Mouse (Mus musculus): ENCODE measurements around the gene Acadm. TPM values are rescaled to one million over a fixed set of nuclear protein-coding genes. Genes with fewer than 3 reads are reported as not detected.

Acadm gene
- total RNA-seq, 2 experiments from 2014 or later, result 39.9 to 46.3 TPM

DNA sequence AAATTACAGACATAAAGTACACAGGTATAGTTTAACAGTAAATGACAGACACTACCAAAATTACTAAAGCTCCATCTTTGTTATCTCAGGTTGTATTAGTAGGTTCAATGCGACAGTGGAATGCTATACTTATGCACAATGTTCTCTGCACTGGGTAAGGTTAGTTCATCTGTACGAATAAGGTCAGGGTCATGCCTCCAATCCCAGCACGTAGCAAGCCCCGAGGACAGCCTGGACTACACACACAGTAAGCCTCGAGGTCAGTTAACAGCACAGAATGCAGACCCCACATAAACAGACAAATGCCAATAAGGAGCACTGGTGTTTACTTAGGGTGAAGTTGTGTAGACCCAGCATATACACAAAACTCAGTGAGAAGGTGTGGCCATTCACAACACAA, 35.5 kb downstream of the Acadm start:
- no peak for DNase-seq (ENCODE audit: low spot score in 2 of 2)
- intact Hi-C loops (cut with DNase I), result no loop called here

DNA sequence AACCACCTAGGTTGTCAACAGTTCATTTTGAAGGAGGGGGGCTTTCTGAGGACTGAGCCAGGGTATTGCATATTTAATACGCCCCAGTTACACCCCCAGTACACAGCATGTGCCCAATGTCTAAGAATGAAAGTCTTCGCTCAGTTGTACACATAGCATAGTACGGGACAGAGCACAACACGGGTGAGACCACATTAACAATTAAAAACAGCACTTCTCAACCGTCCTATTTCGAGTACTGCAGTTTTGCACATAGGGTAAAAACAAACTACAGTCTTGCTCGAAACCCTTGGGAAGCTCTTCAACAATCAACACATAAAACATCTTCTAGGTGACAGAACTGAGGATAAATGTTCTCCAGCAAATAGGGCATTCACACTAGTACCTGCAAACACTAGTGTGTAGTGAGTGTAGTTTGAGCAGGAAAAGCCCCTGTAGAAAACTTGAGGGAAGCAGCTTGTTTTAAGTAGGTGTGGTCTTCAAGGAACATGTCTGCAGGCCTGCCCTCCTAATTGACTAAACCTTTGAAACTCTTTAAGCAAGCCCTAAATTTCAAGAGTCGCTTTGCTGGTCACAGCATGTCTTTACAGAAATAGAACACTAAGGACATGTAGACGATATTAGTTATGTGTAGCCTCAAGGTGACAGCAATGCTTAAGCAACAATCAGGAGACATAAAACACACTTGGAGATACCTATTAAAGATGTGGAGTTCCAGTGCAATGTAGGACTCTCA, 38.1 kb downstream of the Acadm start, which contains the start of gene Msh4:
Gene Msh4 (minus strand): TSS at position 3 of the 736 bp plus-strand sequence.
- intact Hi-C loops (cut with DNase I), result no loop called here
- DNase-seq (ENCODE audit: low spot score in 2 of 2), result no peak

DNA sequence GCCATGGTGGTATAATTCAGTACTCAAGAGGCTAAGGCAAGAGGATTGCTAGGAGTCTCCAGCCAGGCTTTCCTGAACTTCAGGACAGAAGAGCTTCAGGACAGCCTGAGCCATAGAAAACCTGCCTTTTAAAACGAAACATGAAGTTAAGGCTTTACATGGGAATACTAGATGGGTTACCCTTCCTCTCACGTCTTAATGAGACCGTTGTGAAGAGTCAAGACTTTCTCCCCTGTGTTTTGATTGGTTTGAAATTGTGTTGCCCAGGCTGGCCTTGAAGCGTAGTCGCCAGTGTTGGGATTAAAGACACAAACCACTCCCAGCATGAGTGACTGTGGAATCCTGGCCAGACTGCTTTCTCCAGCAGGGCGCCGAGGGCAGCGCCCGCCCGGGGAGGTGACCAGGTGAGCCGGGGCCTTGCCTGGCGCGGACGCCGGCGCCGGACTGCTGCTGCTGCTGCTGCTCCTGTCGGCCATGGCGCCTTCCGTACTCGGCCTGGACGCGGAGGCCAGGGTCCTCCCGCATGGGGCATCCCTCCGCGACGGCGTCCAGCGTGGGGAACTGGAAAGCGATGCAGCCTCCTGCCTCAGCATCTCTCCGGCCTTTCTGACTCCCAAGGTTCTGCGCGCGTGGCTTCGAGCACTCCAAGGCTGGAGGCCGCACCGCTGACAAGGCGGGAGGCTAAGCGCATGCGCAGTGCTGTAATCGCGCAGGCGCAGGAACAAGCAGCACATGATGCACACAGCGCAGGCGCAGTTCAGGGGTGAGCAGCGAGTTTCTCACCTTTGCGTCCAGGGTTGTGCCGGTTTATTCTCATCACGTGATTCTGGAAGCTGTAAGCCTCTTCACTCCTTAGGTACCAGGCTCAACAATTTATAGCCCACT, 38.9 kb downstream of the Acadm start:
- no peak for DNase-seq (ENCODE audit: low spot score in 2 of 2)
- intact Hi-C loops (cut with DNase I), result no loop called here

GRCm38 (mm10) chr3:153904586-153904985, 39.8 kb downstream of the Acadm start:
- peak; percentile 40 to 47 for DNase-seq (ENCODE audit: low spot score in 2 of 2)
- intact Hi-C loops (cut with DNase I), result no loop called here

DNA sequence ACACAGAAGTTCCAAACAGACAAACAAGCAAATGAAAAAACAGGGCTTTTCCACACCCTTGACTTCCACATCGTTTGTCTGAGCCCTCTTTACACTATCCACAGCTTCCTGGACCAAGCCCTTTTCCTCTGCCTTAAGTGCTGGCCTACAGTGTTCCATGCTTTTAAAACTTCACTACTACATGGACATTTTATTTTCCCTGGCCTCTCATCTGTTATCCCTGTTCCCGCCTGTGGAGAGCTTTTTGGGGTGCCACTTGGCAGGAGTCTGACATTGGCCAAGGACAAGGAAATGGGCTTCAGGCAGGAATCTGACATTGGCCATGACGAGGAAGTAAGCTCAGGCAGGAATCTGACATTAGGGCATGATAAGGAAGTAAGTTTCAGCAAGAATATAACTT, 41.8 kb downstream of the Acadm start:
- DNase-seq (ENCODE audit: low spot score in 2 of 2), result no peak
- intact Hi-C loops (cut with DNase I), result no loop called here

- intact Hi-C loops (cut with DNase I), result no loop called here
- DNase-seq (ENCODE audit: low spot score in 2 of 2), result no peak
These were observed 42.5 kb downstream of the Acadm start for GRCm38 (mm10) chr3:153901904-153902303.

DNA sequence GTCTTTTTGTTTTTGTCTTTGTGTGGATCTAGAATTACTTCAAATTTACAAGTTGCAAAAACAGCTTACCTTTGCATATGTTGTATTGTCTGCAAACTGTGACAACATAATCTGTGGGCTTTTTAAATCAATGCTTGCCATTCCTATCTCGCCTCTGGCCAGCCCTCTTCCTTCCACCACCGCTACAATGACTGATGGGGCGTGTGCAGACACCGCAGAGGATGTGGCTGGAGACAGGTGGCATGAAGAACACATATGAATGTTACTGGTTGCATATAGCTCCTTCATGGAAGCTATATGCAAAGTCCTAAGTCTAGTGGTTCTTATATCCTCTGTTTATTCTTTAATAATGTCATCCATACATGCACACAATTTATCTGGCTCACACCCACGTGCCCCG, 47.2 kb downstream of the Acadm start:
- DNase-seq (ENCODE audit: low spot score in 2 of 2), result no peak
- intact Hi-C loops (cut with DNase I), result no loop called here

DNA sequence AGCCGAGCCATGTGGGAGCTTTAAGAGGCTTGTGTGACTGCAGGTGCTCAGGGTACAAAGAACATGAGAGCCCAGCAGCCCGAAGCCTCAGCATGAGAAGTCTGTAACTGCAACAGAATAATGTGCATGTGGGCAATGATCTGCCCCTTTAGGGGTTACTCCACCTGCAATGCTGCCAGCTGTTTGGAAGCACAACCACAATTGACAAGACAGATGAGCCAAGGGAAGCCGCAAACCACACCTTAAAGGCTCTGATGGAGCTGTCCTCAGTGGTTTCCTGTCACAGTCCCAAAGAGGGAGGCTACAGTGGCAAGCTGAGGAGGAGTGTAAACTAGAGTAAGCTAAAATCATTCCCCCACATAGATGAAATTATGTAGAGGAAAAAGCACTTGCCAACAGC, 49.0 kb downstream of the Acadm start:
- DNase-seq (ENCODE audit: low spot score in 2 of 2), result no peak
- intact Hi-C loops (cut with DNase I), result no loop called here

GRCm38 (mm10) chr3:153889188-153889781, 55.1 kb downstream of the Acadm start:
- no peak for DNase-seq (ENCODE audit: low spot score in 2 of 2)
- intact Hi-C loops (cut with DNase I), result no loop called here

DNA sequence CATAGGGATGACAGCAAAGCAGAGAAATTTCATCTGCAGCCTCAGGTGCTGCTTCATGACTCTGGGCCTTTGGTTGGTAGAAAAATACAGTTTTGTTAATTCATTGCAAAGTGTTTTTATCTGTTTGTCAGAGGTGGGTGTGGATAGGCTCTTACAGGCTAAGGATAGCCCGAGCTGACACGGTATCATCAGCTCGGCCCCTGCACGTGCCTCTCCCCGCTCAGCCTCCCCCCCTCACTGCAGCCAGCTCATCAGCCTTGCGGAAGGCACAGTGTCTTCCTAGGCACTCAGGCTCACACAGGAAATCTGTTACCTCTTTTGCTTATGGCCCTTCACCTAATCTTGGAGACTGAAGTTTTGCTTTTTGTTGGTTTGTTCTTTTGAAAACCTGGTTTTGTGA, 56.3 kb downstream of the Acadm start:
- intact Hi-C loops (cut with DNase I), result no loop called here
- DNase-seq (ENCODE audit: low spot score in 2 of 2), result no peak

- DNase-seq (ENCODE audit: low spot score in 2 of 2), result no peak
- intact Hi-C loops (cut with DNase I), result no loop called here
These were observed 58.1 kb downstream of the Acadm start for GRCm38 (mm10) chr3:153886296-153886695.

Other genes starting within 250 kb of the Acadm start
- 10 to 100 TPM; 13.6 to 14.7 TPM for gene St6galnac3, start 219.5 kb downstream of the Acadm start, total RNA-seq (2021)
- not detected for gene Asb17, start 100.4 kb downstream of the Acadm start, total RNA-seq (2021)
- under 1 TPM; 0.25 to 0.50 TPM for gene Msh4, start 38.5 kb downstream of the Acadm start, total RNA-seq (2021)
- 10 to 100 TPM; 64.9 TPM for gene Rabggtb, start 31.6 kb downstream of the Acadm start, total RNA-seq (2021)
- 10 to 100 TPM in 1 of 2 experiments, 1 to 10 TPM in 1; 8.7 to 10.3 TPM for gene Slc44a5, start 28.8 kb upstream of the Acadm start, total RNA-seq (2021)